Mouse (Mus musculus): ENCODE results near the gene Gm4131.

DNA sequence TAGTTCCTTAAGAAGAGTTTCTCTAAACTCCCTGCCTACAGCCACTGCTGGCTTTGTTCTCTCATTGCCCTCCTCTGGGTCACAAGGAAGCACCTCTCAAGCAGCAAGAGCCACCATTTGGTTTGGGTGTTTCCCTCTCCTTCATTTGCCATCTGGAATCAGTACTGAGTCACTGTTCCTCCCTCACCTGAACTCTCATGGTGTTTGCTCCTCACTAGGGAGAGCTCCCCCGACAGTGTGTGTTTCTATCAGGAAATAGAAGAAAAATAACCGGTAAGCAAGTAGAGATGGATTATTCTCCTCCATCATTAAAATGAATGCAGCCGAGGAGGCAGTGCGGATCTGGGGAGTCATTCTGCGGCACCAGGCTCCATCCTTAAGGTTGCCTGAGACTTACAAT is 2.7 kb upstream of the Gm4131 start:
- TF ChIP-seq CTCF (IDR thresholded peaks at IDR 0.05; ENCODE audit: extremely low read depth, insufficient read depth, low read length) (no peak), POLR2A (IDR thresholded peaks at IDR 0.05; ENCODE audit: extremely low read depth, insufficient read depth, low read length) (no peak)
